Mouse (Mus musculus): ENCODE measurements around the gene Timm13. TPM values are rescaled to one million over a fixed set of nuclear protein-coding genes. Genes with fewer than 3 reads are reported as not detected.

Gene Timm13
- polyA plus RNA-seq, 1 experiment from 2014 or later, result 286 TPM

DNA sequence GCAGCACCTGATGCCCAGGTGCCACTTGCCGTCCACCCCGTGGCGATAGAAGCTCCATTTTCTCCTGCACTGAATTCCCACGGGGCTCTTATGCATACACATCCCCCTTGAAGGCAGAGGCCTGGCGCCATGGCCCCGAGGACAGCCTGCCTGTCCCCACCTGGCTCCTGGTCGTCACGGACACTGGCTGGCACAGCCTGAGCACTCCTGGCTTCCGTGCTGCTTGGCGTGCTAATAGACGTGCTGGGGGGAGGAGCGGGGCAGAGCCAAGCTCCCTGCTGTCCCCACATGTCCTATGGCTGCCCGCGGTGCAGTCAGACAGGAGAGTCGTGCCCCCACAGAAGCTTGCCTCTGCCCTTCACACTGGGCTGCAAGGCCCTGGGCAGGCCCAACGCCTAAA lies 36.3 kb downstream of the Timm13 start:
- no peak for ATAC-seq (replicated peaks; ENCODE audit: extremely low read depth, insufficient read depth, low FRiP score)
- WGBS, result 92% methylated on average over 16 of the region's 16 CpGs
- Histone ChIP-seq H3K4me3 (ENCODE audit: low read length) (no peak overlapping the region), H3K9me3 (replicated peaks; ENCODE audit: control insufficient read depth, low read length) (no peaks in the 10 kb centered on the region), H3K27ac (ENCODE audit: low read length) (no peak overlapping the region), H3K9ac (ENCODE audit: low read length) (no peak overlapping the region), H3K4me1 (ENCODE audit: control insufficient read depth, insufficient read depth, low read length) (no peaks in the 10 kb centered on the region), H3K27me3 (ENCODE audit: control insufficient read depth, insufficient read depth, low read length) (no peaks in the 10 kb centered on the region), H3K36me3 (ENCODE audit: control insufficient read depth, insufficient read depth) (peaks cover 20% of the 10 kb centered on the region; the same call in 1 of the 2 replicates), H3K4me2 (ENCODE audit: low read depth, low read length) (no peak overlapping the region)

DNA sequence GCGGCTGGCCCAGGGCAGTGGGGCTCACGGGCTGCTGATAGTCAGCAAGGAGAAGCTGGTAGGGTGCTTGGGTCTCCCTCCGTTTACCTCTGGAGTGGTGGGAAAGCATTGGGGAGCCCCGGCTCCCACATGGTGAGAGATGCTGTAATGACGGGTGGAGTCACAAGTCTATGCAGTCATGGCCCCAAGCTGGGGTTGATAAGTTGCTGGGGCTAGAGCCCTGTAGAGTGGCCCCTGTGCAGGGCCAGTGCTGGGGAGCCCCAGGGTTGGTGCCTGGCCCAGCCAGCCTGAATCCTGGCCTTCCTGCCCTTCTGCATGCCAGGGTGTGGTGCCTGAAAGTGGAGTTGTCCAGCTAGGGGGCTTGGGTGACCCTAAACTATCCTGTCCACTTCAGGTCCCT lies 38.5 kb downstream of the Timm13 start:
- Histone ChIP-seq H3K4me1 (ENCODE audit: control insufficient read depth, insufficient read depth, low read length) (no peaks in the 10 kb centered on the region), H3K36me3 (ENCODE audit: control insufficient read depth, insufficient read depth) (peaks cover 17% of the 10 kb centered on the region; the same call in 1 of the 2 replicates), H3K4me2 (ENCODE audit: low read depth, low read length) (no peak overlapping the region)

DNA sequence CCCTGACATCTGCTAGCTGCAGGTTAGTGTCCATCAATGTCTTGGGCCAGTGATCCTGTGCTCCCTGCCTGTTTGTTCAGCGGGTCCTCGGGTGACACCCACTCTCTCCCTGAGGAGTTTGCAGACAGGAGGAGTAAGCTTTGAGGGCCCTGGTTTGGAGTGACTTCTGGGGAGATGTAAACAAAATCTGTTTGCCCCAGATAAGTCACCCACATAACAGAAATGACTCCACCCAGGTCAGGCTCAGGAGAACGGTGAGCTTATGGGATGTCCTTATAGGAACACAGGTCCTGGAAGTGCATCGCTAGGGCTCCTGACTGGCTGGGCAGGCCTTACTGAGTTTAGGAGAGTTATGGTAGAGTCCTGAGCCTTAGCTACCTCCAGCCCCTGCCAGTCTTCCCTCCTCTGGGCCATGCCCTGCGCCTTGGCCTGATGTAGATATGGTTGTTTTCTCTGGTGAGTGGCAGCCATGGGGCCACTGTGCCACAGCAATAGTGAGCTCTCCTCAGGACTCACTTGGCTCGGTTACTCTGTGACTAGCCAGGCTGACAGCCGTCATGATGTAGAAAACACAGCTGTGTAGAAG lies 42.3 kb downstream of the Timm13 start:
- 71% methylated on average over 7 of the region's 7 CpGs for WGBS
- Histone ChIP-seq H3K9ac (ENCODE audit: low read length) (no peak overlapping the region), H3K36me3 (ENCODE audit: control insufficient read depth, insufficient read depth) (peaks cover 8% of the 10 kb centered on the region; the same call in 1 of the 2 replicates), H3K4me1 (ENCODE audit: control insufficient read depth, insufficient read depth, low read length) (peaks cover 19% of the 10 kb centered on the region), H3K9me3 (replicated peaks; ENCODE audit: control insufficient read depth, low read length) (no peaks in the 10 kb centered on the region), H3K4me2 (ENCODE audit: low read depth, low read length) (no peak overlapping the region), H3K27me3 (ENCODE audit: control insufficient read depth, insufficient read depth, low read length) (no peaks in the 10 kb centered on the region), H3K4me3 (ENCODE audit: low read length) (no peak overlapping the region), H3K27ac (ENCODE audit: low read length) (no peak overlapping the region)
- no peak for ATAC-seq (replicated peaks; ENCODE audit: extremely low read depth, insufficient read depth, low FRiP score)

More for the DNA sequence above, 38.5 kb downstream of the Timm13 start:
- Histone ChIP-seq H3K4me3 (ENCODE audit: low read length) (no peak overlapping the region), H3K27me3 (ENCODE audit: control insufficient read depth, insufficient read depth, low read length) (no peaks in the 10 kb centered on the region), H3K9me3 (replicated peaks; ENCODE audit: control insufficient read depth, low read length) (no peaks in the 10 kb centered on the region), H3K9ac (ENCODE audit: low read length) (no peak overlapping the region), H3K27ac (ENCODE audit: low read length) (no peak overlapping the region)
- no peak for ATAC-seq (replicated peaks; ENCODE audit: extremely low read depth, insufficient read depth, low FRiP score)
- whole genome bisulfite sequencing, result 89% methylated on average over 5 of the region's 5 CpGs

DNA sequence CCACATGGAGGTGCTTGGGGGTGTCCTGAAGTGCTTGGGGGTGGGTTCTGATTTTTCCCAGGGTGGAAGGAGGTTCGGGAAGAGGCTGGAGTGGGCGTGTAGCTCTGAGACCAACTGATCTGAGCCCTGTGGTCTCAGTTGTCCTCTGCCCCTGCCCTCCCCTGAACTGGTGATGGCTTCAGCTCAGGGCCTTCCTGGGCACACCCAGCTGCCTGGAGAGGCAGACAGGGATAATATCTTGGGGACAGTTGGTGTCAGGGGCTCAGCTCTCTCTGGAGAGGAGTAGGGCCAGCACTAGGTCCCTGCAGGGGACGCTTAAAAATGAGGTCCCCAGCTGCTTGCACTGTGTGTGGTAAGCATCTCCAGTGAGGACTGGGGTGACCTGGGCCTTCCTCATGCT lies 42.9 kb downstream of the Timm13 start:
- WGBS, result 66% methylated on average over 3 of the region's 3 CpGs
- H3K9ac ChIP-seq (ENCODE audit: low read length), result no peak overlapping the region

DNA sequence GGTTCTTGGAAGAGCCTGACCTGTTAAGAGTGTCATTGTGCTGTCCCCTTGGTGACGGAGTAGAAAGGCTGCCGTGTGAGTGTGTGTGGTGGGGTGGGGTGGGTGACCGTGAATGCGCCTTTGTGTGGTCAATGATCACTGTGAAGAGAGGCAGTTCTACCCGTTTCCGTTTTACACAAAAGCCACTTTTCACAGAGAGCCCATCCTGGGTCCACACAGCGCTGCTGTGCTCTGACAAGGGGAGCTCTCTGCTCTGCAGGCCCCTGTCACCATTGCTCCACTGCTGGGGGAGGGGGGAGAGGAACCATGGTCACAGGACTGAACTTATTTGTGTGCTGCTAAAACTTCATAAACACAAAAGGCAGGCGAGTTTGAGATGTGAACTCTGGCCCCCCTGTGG lies 43.4 kb downstream of the Timm13 start:
- Histone ChIP-seq H3K27ac (ENCODE audit: low read length) (no peak overlapping the region), H3K9ac (ENCODE audit: low read length) (no peak overlapping the region), H3K36me3 (ENCODE audit: control insufficient read depth, insufficient read depth) (peaks cover 16% of the 10 kb centered on the region), H3K4me1 (ENCODE audit: control insufficient read depth, insufficient read depth, low read length) (peaks cover 19% of the 10 kb centered on the region), H3K4me2 (ENCODE audit: low read depth, low read length) (no peak overlapping the region), H3K9me3 (replicated peaks; ENCODE audit: control insufficient read depth, low read length) (no peaks in the 10 kb centered on the region), H3K27me3 (ENCODE audit: control insufficient read depth, insufficient read depth, low read length) (no peaks in the 10 kb centered on the region), H3K4me3 (ENCODE audit: low read length) (no peak overlapping the region)
- no peak for ATAC-seq (replicated peaks; ENCODE audit: extremely low read depth, insufficient read depth, low FRiP score)
- 79% methylated on average over 8 of the region's 8 CpGs for WGBS

More for the DNA sequence above, 42.9 kb downstream of the Timm13 start:
- H3K4me1 ChIP-seq (ENCODE audit: control insufficient read depth, insufficient read depth, low read length), result peaks cover 19% of the 10 kb centered on the region
- peaks cover 13% of the 10 kb centered on the region; the same call in 1 of the 2 replicates for H3K36me3 ChIP-seq (ENCODE audit: control insufficient read depth, insufficient read depth)
- no peaks in the 10 kb centered on the region for H3K9me3 ChIP-seq (replicated peaks; ENCODE audit: control insufficient read depth, low read length)
- no peak for ATAC-seq (replicated peaks; ENCODE audit: extremely low read depth, insufficient read depth, low FRiP score)
- no peak overlapping the region for H3K4me2 ChIP-seq (ENCODE audit: low read depth, low read length)
- H3K27me3 ChIP-seq (ENCODE audit: control insufficient read depth, insufficient read depth, low read length), result no peaks in the 10 kb centered on the region
- H3K4me3 ChIP-seq (ENCODE audit: low read length), result no peak overlapping the region
- H3K27ac ChIP-seq (ENCODE audit: low read length), result no peak overlapping the region

DNA sequence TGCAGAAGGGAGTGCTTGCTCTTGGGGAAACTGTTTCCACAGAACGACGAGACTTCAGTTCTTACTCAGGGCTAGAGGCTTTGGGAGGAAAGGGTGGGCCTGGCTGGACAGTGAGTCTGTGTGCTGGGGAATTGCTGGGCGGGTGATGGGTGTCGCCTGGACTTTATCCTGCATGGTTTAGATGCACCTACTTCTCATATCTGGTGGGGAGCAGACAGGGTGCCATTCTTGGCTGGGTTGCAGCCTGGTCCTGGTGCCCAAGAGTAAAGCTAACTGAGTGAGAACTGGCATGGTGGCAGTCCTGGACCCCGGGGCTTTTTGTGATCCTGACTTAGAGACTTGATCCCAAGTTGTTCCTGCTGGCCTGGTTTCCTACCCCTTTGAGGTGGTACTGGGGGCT lies 43.9 kb downstream of the Timm13 start:
- peaks cover 16% of the 10 kb centered on the region for H3K36me3 ChIP-seq (ENCODE audit: control insufficient read depth, insufficient read depth)
- no peak overlapping the region for H3K27ac ChIP-seq (ENCODE audit: low read length)
- no peaks in the 10 kb centered on the region for H3K27me3 ChIP-seq (ENCODE audit: control insufficient read depth, insufficient read depth, low read length)
- 71% methylated on average over 5 of the region's 5 CpGs for WGBS
- no peak overlapping the region for H3K4me3 ChIP-seq (ENCODE audit: low read length)
- no peak for ATAC-seq (replicated peaks; ENCODE audit: extremely low read depth, insufficient read depth, low FRiP score)
- no peaks in the 10 kb centered on the region for H3K9me3 ChIP-seq (replicated peaks; ENCODE audit: control insufficient read depth, low read length)
- no peak overlapping the region; the same call in 1 of the 2 replicates for H3K9ac ChIP-seq (ENCODE audit: low read length)
- no peak overlapping the region for H3K4me2 ChIP-seq (ENCODE audit: low read depth, low read length)
- peaks cover 19% of the 10 kb centered on the region for H3K4me1 ChIP-seq (ENCODE audit: control insufficient read depth, insufficient read depth, low read length)

DNA sequence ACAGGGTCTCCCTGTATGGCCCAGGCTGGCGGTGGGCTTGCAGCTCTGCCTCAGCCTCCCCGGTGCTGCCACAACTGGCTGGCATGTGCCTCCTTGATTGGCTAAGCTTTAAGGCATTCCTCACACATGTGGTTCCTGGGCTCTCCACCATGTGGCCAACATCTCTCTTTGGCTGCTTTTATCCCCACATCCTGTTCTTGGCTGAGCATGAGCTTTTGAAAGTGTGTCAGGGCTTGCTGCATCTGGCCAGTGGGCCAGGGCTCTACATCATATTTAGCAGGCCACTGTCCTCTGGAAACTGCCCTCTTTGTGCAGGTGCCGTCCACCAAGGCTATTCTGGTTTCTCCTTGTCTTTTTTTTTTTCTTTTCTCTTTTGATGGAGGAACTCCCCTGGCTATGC lies 44.5 kb downstream of the Timm13 start:
- H3K36me3 ChIP-seq (ENCODE audit: control insufficient read depth, insufficient read depth), result peaks cover 16% of the 10 kb centered on the region
- H3K4me2 ChIP-seq (ENCODE audit: low read depth, low read length), result peak overlapping the region; percentile 99
- 63% methylated on average over 3 of the region's 3 CpGs for WGBS
- H3K9me3 ChIP-seq (replicated peaks; ENCODE audit: control insufficient read depth, low read length), result no peaks in the 10 kb centered on the region
- no peak overlapping the region; the same call in 1 of the 2 replicates for H3K4me3 ChIP-seq (ENCODE audit: low read length)
- H3K27ac ChIP-seq (ENCODE audit: low read length), result no peak overlapping the region
- no peaks in the 10 kb centered on the region for H3K27me3 ChIP-seq (ENCODE audit: control insufficient read depth, insufficient read depth, low read length)
- no peak for ATAC-seq (replicated peaks; ENCODE audit: extremely low read depth, insufficient read depth, low FRiP score)
- H3K4me1 ChIP-seq (ENCODE audit: control insufficient read depth, insufficient read depth, low read length), result peaks cover 19% of the 10 kb centered on the region
- H3K9ac ChIP-seq (ENCODE audit: low read length), result peak overlapping the region; percentile 11; the same call in 1 of the 2 replicates

DNA sequence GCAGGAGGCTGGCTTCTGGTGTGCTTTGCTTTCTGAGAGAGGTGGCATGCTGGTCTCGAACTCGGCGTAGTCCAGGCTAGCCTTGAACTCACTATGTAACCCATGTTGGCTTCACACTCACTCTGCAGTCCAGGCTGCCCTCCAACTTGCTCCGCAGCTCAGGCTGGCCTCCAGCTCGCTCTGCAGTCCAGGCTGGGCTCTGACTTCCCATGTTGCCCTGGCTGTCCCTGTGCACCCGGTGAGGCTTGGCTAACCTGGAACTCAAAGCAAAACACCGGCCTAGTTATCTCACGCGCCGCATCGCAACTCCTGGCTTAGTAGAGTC lies 45.1 kb downstream of the Timm13 start:
- peak overlapping the region; percentile 99 for H3K4me2 ChIP-seq (ENCODE audit: low read depth, low read length)
- 16% methylated on average over 11 of the region's 11 CpGs for WGBS
- H3K27ac ChIP-seq (ENCODE audit: low read length), result no peak overlapping the region
- H3K4me1 ChIP-seq (ENCODE audit: control insufficient read depth, insufficient read depth, low read length), result peaks cover 19% of the 10 kb centered on the region
- H3K4me3 ChIP-seq (ENCODE audit: low read length), result peak overlapping the region; percentile 82
- no peaks in the 10 kb centered on the region for H3K9me3 ChIP-seq (replicated peaks; ENCODE audit: control insufficient read depth, low read length)
- peaks cover 16% of the 10 kb centered on the region for H3K36me3 ChIP-seq (ENCODE audit: control insufficient read depth, insufficient read depth)
- H3K27me3 ChIP-seq (ENCODE audit: control insufficient read depth, insufficient read depth, low read length), result no peaks in the 10 kb centered on the region
- peak overlapping the region; percentile 90 for H3K9ac ChIP-seq (ENCODE audit: low read length)
- ATAC-seq (replicated peaks; ENCODE audit: extremely low read depth, insufficient read depth, low FRiP score), result no peak

DNA sequence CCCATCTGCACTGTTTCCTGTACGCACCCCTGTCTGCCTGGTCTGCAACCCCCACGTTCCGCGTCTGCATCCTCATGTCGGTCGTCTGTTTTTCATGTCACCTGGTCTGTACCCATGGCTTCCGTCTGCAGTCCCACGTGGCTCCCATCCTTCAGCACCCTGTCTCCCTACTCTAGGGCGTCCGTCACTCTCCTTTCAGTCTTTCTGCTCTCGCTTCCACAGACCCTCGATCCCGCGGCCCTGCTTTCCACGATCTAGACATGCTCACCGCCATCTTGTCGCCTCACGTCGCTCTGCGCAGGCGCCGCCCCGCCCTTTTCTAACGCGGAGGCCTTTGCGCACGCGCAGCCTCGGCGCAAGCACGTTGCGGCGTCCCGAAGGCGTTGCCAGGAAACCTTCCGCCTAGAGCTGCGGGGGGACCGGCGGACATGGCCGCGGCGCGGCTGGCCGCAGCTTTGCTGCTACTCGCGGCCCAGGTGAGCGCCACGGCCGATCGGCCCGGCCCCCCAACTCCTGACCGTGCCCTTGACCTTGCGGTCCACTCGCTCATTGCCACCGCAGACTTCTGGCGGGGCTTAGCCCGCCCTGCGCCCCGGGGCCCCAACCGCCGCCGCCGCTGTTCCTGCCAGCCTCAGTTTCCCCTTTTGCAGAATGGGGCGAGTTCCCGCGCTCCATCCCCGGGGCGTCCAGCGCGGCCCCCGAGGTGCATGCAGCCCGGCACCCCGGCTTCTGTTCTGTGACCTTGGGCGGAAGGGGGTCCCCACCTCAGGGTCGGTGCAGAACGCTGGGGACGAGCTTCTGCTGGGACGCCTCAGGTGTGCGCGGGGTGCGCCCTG lies 45.6 kb downstream of the Timm13 start, which contains the start of the genes Lsm7 and Sppl2b:
Lsm7 (minus strand) TSS at position 297 of the 836 bp plus-strand sequence.
Sppl2b (plus strand) TSS at position 363 of the 836 bp plus-strand sequence.
- under 1% methylated on average over 81 of the region's 81 CpGs for WGBS
- Histone ChIP-seq H3K4me1 (ENCODE audit: control insufficient read depth, insufficient read depth, low read length) (peaks cover 19% of the 10 kb centered on the region), H3K9me3 (replicated peaks; ENCODE audit: control insufficient read depth, low read length) (no peaks in the 10 kb centered on the region), H3K9ac (ENCODE audit: low read length) (peak within 1 kb of the TSS; percentile 90), H3K36me3 (ENCODE audit: control insufficient read depth, insufficient read depth) (peaks cover 16% of the 10 kb centered on the region), H3K27me3 (ENCODE audit: control insufficient read depth, insufficient read depth, low read length) (no peaks in the 10 kb centered on the region), H3K4me2 (ENCODE audit: low read depth, low read length) (peak within 1 kb of the TSS; percentile 99), H3K27ac (ENCODE audit: low read length) (peak within 1 kb of the TSS; percentile 58; the same call in 1 of the 2 replicates), H3K4me3 (ENCODE audit: low read length) (peak within 1 kb of the TSS; percentile 82)
- ATAC-seq (replicated peaks; ENCODE audit: extremely low read depth, insufficient read depth, low FRiP score), result peak; percentile 88

Measured in heart, embryonic 16.5 days (tissue).